Mouse (Mus musculus) midbrain, embryonic 14.5 days (tissue): ENCODE results near the gene Pdhb. TPM values are rescaled to one million over a fixed set of nuclear protein-coding genes. Genes with fewer than 3 reads are reported as not detected.
"Not testable (repeated sequence)": the region's sequence is repeated elsewhere in the genome, so short reads cannot be mapped to it uniquely, and the experiment has no call there.

Experiments used
- ATAC-seq: fragments of 200-750 bp; cut with Nextera tagmentation; 2 replicates; pipeline ENCODE4 v1.8.0; 2017; ENCODE audit warnings: moderate number of reproducible peaks, moderate library complexity; ENCODE audit not compliant: low FRiP score, low TSS enrichment
- DNase-seq: peaks from one replicate; pipeline ENCODE4 v3.0.0-alpha.2; 2015
- H3K27ac ChIP-seq: fragments of 300-500 bp; sonication (generic); replicated peaks from 2 replicates; pipeline ENCODE4 v1.5.1; 2014; ENCODE audit warnings: mild to moderate bottlenecking, low read depth, low read length, moderate library complexity
- H3K27me3 ChIP-seq: fragments of 300-500 bp; sonication (generic); 2 replicates; pipeline ENCODE4 v1.6.1; 2014; ENCODE audit warnings: low read length, control low read depth, mixed read lengths; ENCODE audit not compliant: control insufficient read depth, insufficient read depth
- H3K36me3 ChIP-seq: fragments of 300-500 bp; sonication (generic); 2 replicates; pipeline ENCODE4 v1.6.1; 2014; ENCODE audit warnings: low read length, control low read depth; ENCODE audit not compliant: control insufficient read depth, insufficient read depth
- H3K4me1 ChIP-seq: fragments of 300-500 bp; sonication (generic); 2 replicates; pipeline ENCODE4 v1.6.1; 2014; ENCODE audit warnings: mild to moderate bottlenecking, antibody characterized with exemption, low read length, control low read depth; ENCODE audit not compliant: control insufficient read depth, insufficient read depth
- H3K4me2 ChIP-seq: fragments of 300-500 bp; sonication (generic); 2 replicates; pipeline ENCODE4 v1.6.1; 2014; ENCODE audit warnings: mild to moderate bottlenecking, low read length, moderate library complexity
- H3K4me3 ChIP-seq: fragments of 300-500 bp; sonication (generic); replicated peaks from 2 replicates; pipeline ENCODE4 v1.5.1; 2014; ENCODE audit warnings: low read depth, low read length
- H3K9ac ChIP-seq: fragments of 300-500 bp; sonication (generic); replicated peaks from 2 replicates; pipeline ENCODE4 v1.6.1; 2014; ENCODE audit warnings: mild to moderate bottlenecking, low read length, moderate library complexity
- H3K9me3 ChIP-seq: fragments of 300-500 bp; sonication (generic); 2 replicates; pipeline ENCODE4 v1.6.1; 2016; ENCODE audit warnings: low read length, control low read depth, mixed read lengths; ENCODE audit not compliant: control insufficient read depth
- WGBS: fragments of 180-500 bp; shearing (Covaris S2); extraction: QIAGEN DNeasy Blood & Tissue Kit; methylation state at CpG from one replicate; pipeline ENCODE4 v1.1.7; 2014; 5-methylcytosine and 5-hydroxymethylcytosine counted together
- polyA plus RNA-seq: library from polyadenylated mRNA; unstranded; fragments of >200 nt; fragmentation: Nextera tagmentation; extraction: Ambion mirVana; gene quantifications from 2 replicates; pipeline ENCODE4 v1.2.1, GENCODE M21; 2014

Gene Pdhb
- polyA plus RNA-seq, 1 experiment from 2014 or later, result 242 TPM

DNA sequence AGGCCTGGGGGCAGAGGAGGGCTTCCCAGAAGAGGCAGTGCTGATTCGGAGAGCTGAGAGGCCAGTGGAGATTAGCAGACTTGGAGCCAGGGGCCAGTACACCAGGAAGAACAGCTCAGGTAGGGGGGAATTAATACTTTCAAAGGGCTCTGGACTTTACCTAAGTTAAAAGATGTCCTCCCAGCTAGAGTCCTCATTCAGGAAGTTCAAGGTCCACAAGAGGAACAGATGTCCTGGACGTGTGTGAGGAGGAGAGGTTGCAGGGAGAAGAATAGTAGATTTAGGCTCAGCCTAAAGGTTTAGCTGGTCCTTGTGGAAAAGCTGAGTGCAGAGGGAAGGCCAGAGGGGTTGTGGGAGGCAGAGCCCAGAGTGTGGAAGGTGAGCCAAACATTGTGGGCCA lies 38.6 kb downstream of the Pdhb start:
- DNase-seq (no peak), ATAC-seq (no peak)

DNA sequence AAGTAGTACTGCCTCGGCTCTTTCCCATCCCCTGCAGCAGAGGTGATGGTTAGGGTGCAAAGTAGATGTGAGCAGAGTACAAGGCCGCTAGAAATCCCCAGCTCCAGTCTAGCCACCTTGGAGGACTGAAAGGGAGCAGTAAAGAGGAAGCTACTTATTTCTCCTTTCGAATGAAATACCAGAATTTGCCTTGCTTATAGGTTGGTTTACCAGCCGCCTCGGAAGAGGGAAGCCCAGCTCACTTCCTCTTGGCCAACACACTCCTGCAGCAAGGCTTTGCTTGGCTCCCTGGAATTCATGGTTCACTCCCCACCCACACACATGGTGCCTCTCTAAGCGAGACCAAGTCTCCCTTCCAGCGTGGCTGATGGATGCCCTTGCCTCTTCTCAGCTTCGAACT lies 40.0 kb downstream of the Pdhb start:
- Histone ChIP-seq H3K4me2 (no peak overlapping the region), H3K36me3 (peaks cover 33% of the 10 kb centered on the region), H3K9ac (no peak overlapping the region), H3K27me3 (no peaks in the 10 kb centered on the region), H3K27ac (no peak overlapping the region), H3K4me1 (no peaks in the 10 kb centered on the region), H3K4me3 (no peak overlapping the region), H3K9me3 (no peaks in the 10 kb centered on the region)
- DNase-seq (no peak), ATAC-seq (no peak)
- 87% methylated on average over 8 of the region's 8 CpGs for WGBS

More for the DNA sequence above, 38.6 kb downstream of the Pdhb start:
- no peaks in the 10 kb centered on the region for H3K4me1 ChIP-seq
- no peak overlapping the region for H3K4me3 ChIP-seq
- H3K4me2 ChIP-seq, result no peak overlapping the region
- H3K27ac ChIP-seq, result no peak overlapping the region
- H3K27me3 ChIP-seq, result no peaks in the 10 kb centered on the region
- no peak overlapping the region for H3K9ac ChIP-seq
- whole genome bisulfite sequencing, result 72% methylated on average over 2 of the region's 2 CpGs
- no peaks in the 10 kb centered on the region for H3K9me3 ChIP-seq
- peaks cover 46% of the 10 kb centered on the region for H3K36me3 ChIP-seq

DNA sequence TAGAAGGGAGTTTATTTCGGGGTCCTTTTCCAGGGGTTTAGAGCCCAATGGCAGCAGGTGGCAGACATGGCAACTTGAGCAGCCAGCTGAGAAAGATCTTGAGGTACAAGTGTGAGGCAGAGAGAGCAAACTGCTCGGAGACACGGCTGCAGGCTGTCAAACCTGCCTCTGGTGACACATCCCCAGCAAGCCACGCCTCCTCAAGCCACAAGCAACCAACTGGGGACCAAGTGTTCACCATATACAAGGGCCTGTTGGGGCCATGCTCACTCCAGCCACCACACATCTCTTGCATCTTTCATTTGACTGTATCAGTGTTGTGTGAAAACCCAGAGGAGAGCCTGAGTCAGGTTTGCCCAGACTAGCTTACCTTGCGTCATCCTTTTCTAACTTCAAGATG lies 44.9 kb downstream of the Pdhb start:
- 77% methylated on average over 5 of the region's 5 CpGs for WGBS
- Histone ChIP-seq H3K27ac (no peak overlapping the region), H3K36me3 (peaks cover 41% of the 10 kb centered on the region), H3K9me3 (no peaks in the 10 kb centered on the region), H3K4me1 (no peaks in the 10 kb centered on the region), H3K9ac (no peak overlapping the region), H3K4me3 (no peak overlapping the region), H3K27me3 (no peaks in the 10 kb centered on the region), H3K4me2 (no peak overlapping the region)
- DNase-seq (no peak), ATAC-seq (no peak)

DNA sequence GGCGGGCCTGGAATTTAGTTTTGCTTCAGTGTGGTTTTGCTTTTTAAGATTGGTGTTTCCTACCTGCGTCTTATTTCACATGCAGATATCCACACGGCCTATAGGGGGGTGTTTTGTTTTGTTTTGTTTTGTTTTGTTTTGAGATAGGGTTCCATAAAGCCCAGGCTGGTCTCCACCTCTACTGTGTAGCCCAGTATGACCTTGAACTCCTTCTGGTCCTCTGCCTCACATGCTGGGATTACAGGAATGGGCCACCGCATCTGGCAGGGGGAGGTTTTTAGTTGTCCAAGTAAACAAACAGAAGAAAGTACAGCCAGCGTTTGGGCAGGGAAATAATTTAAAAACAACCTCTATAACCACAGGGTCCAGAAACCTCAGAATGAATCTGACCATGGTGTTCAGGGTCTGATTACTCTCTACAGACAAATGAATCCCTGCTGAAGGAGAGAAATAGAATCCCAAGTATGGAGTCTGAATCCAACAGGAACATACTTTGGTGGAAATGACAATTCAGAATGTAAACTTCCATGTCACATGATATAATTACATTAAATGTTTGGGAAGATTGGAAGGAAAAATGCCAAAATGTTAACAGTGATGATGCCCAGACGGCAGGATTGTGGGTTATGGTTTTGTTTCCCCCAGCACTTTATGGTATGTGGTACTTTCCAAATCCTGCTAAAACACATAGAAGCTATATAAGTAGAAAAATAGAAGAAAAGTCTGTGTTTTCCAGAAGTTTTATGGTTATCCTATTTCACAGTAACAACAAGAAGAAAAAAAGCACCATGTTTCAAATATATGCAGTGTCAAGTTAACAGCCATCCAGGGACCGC lies 48.6 kb downstream of the Pdhb start:
- H3K4me2 ChIP-seq, result no peak overlapping the region
- WGBS, result 91% methylated on average over 7 of the region's 7 CpGs
- no peak overlapping the region for H3K9ac ChIP-seq
- DNase-seq (no peak), ATAC-seq (no peak)
- H3K27me3 ChIP-seq, result no peaks in the 10 kb centered on the region
- no peak overlapping the region for H3K27ac ChIP-seq
- H3K4me1 ChIP-seq, result no peaks in the 10 kb centered on the region
- peaks cover 47% of the 10 kb centered on the region for H3K36me3 ChIP-seq
- no peak overlapping the region for H3K4me3 ChIP-seq
- no peaks in the 10 kb centered on the region for H3K9me3 ChIP-seq

DNA sequence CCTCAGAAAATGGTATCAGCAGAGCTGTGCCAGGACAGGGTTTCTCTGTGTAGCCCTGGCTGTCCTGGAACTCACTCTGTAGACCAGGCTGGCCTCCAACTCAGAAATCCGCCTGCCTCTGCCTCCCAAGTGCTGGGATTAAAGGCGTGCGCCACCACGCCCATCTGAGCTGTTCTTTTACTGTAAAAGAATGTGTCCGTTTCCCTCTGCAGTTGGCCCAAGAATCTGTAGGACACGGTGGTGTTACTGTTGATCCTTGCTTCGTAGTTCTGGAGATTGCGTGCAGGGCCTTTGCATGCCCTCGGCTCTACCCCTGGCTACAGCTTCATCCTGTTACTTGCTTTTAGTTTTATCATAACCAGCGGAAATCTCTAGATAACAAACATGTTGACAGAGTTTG lies 49.2 kb downstream of the Pdhb start:
- H3K9me3 ChIP-seq, DNase-seq, H3K4me1 ChIP-seq, H3K4me3 ChIP-seq, H3K27ac ChIP-seq, H3K9ac ChIP-seq, H3K4me2 ChIP-seq, ATAC-seq, H3K27me3 ChIP-seq: not testable (repeated sequence)
- H3K36me3 ChIP-seq, result peaks cover 47% of the 10 kb centered on the region
- 90% methylated on average over 10 of the region's 10 CpGs for WGBS

DNA sequence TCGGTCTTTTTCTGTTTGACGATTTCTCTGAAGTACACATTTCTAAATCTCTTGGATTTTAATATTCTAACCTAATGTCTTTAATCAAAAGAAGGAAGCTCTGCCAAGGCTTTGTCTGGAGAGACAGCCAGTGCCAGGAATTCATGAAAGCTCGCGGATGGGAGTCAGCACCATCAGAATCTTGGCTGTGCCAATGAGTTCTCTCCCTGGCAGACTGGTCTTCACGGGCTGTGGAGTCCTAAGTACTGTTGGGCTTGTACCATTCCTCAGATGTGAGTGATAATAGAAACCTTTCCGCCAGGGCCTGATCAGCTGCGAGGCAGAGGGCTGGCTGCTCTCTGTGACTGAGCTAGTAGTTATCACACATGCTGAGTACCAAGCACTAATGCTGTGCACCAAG lies 49.7 kb downstream of the Pdhb start:
- no peaks in the 10 kb centered on the region for H3K9me3 ChIP-seq
- no peak overlapping the region for H3K4me3 ChIP-seq
- no peak overlapping the region for H3K27ac ChIP-seq
- DNase-seq (no peak), ATAC-seq (no peak)
- H3K36me3 ChIP-seq, result peaks cover 47% of the 10 kb centered on the region
- H3K4me1 ChIP-seq, result no peaks in the 10 kb centered on the region
- H3K4me2 ChIP-seq, result no peak overlapping the region
- WGBS, result 90% methylated on average over 7 of the region's 7 CpGs
- H3K9ac ChIP-seq, result no peak overlapping the region
- no peaks in the 10 kb centered on the region for H3K27me3 ChIP-seq

DNA sequence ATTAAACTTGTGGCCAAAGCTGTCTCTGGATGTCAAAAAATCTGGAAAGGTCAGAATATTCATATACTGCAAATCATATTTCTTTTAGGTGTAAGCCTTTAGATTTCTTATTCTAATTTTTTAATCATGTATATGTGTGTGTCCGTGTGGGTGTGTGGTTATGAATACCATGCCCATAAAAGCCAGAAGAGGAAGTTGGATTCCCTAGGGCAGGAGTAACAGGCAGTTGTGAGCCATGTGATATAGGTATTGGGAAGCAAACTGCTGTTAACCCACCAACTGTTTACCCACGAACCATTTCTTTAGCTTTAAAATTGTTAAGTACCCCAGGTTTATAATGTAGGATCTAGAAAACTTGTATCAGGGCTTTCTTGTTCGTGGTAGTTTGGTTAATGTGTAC lies 52.9 kb downstream of the Pdhb start:
- WGBS, result 84% methylated on average over 3 of the region's 3 CpGs

DNA sequence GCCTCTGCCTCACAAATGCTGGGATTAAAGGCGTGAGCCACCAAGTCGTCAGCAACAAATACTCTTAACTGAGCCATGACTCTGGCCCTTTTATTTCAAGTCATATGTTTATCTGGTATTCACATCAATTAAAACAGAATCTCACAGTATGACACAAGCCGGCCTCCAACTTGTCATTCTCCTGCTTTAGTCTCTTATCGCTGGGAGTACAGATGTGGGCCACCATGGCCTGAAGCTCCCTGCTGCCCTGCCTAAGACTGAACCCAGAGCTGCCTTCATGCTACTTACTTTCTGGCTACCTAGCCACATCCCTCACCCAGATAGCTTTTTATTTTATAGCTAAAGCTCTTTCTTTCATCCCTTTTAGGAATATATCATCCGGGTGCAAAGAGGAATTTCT lies 53.4 kb downstream of the Pdhb start:
- H3K4me1 ChIP-seq, result no peaks in the 10 kb centered on the region
- DNase-seq (no peak), ATAC-seq (no peak)
- no peak overlapping the region for H3K4me2 ChIP-seq
- WGBS, result 86% methylated on average over 5 of the region's 5 CpGs
- peaks cover 33% of the 10 kb centered on the region for H3K36me3 ChIP-seq
- no peak overlapping the region for H3K9ac ChIP-seq
- H3K27ac ChIP-seq, result no peak overlapping the region
- H3K27me3 ChIP-seq, result no peaks in the 10 kb centered on the region
- H3K4me3 ChIP-seq, result no peak overlapping the region
- H3K9me3 ChIP-seq, result no peaks in the 10 kb centered on the region

More for the DNA sequence above, 52.9 kb downstream of the Pdhb start:
- no peak overlapping the region for H3K9ac ChIP-seq
- ATAC-seq, result no peak
- H3K4me2 ChIP-seq, result no peak overlapping the region
- no peak overlapping the region for H3K4me3 ChIP-seq
- no peaks in the 10 kb centered on the region for H3K27me3 ChIP-seq
- H3K4me1 ChIP-seq, result no peaks in the 10 kb centered on the region
- H3K27ac ChIP-seq, result no peak overlapping the region
- peaks cover 36% of the 10 kb centered on the region for H3K36me3 ChIP-seq
- H3K9me3 ChIP-seq, result no peaks in the 10 kb centered on the region
- DNase-seq, result no peak

DNA sequence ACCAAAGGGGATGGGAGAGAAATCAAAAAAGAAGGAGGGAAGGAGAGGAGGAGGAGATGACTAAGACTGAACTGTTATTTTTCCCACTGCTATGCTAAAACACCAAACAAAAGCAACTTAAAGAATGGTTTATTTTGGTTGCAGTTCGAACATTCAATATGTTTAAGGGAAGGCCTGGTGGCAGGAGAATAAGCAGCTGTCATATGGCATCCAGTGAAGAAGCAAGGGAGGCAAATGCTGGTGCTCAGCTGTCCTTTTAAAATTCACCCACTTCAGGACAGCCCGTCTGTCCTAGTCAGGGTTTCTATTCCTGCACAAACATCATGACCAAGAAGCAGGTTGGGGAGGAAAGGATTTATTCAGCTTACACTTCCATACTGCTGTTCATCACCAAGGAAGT lies 55.5 kb downstream of the Pdhb start:
- WGBS, result 86% methylated on average over 2 of the region's 2 CpGs
- Histone ChIP-seq H3K36me3 (peaks cover 22% of the 10 kb centered on the region), H3K4me2 (no peak overlapping the region), H3K4me3 (no peak overlapping the region), H3K4me1 (no peaks in the 10 kb centered on the region), H3K27ac (no peak overlapping the region), H3K9me3 (no peaks in the 10 kb centered on the region), H3K9ac (no peak overlapping the region), H3K27me3 (no peaks in the 10 kb centered on the region)
- DNase-seq (no peak), ATAC-seq (no peak)
